Mouse (Mus musculus) liver, embryonic 16.5 days (tissue): ENCODE results near the gene Trim34b. TPM values are rescaled to one million over a fixed set of nuclear protein-coding genes. Genes with fewer than 3 reads are reported as not detected.
"Not testable (repeated sequence)": the region's sequence is repeated elsewhere in the genome, so short reads cannot be mapped to it uniquely, and the experiment has no call there.

Experiments
- ATAC-seq: fragments of 200-750 bp; cut with Nextera tagmentation; 2 replicates; pipeline ENCODE4 v1.8.0; 2017; ENCODE audit warnings: low read depth, mild to moderate bottlenecking, moderate number of reproducible peaks, moderate library complexity
- H3K27ac ChIP-seq: fragments of 300-500 bp; sonication (generic); 2 replicates; pipeline ENCODE4 v1.5.1; 2014; ENCODE audit warnings: mild to moderate bottlenecking, low read length
- H3K27me3 ChIP-seq: fragments of 300-500 bp; sonication (generic); 2 replicates; pipeline ENCODE4 v1.6.1; 2014; ENCODE audit warnings: low read depth, low read length, mixed read lengths; ENCODE audit not compliant: control insufficient read depth, insufficient read depth
- H3K36me3 ChIP-seq: fragments of 300-500 bp; sonication (generic); 2 replicates; pipeline ENCODE4 v1.6.1; 2014; ENCODE audit warnings: mild to moderate bottlenecking; ENCODE audit not compliant: control insufficient read depth, insufficient read depth
- H3K4me1 ChIP-seq: fragments of 300-500 bp; sonication (generic); 2 replicates; pipeline ENCODE4 v1.6.1; 2014; ENCODE audit warnings: low read depth, low read length, mixed read lengths; ENCODE audit not compliant: control insufficient read depth
- H3K4me2 ChIP-seq: fragments of 300-500 bp; sonication (generic); 2 replicates; pipeline ENCODE4 v1.6.1; 2014; ENCODE audit warnings: low read depth, low read length, mixed read lengths
- H3K4me3 ChIP-seq: fragments of 300-500 bp; sonication (generic); 2 replicates; pipeline ENCODE4 v1.5.1; 2014; ENCODE audit warnings: low read depth, mild to moderate bottlenecking, low read length
- H3K9ac ChIP-seq: fragments of 300-500 bp; sonication (generic); 2 replicates; pipeline ENCODE4 v1.6.1; 2014; ENCODE audit warnings: low read depth, low read length
- H3K9me3 ChIP-seq: fragments of 300-500 bp; sonication (generic); replicated peaks from 2 replicates; pipeline ENCODE4 v1.6.1; 2016; ENCODE audit warnings: low read length; ENCODE audit not compliant: control insufficient read depth
- WGBS: fragments of 180-500 bp; shearing (Covaris S2); extraction: QIAGEN DNeasy Blood & Tissue Kit; methylation state at CpG from one replicate; pipeline ENCODE4 v1.1.7; 2014; ENCODE audit not compliant: insufficient replicate concordance; 5-methylcytosine and 5-hydroxymethylcytosine counted together
- polyA plus RNA-seq: library from polyadenylated mRNA; unstranded; fragments of >200 nt; fragmentation: Nextera tagmentation; extraction: Ambion mirVana; gene quantifications from 2 replicates; pipeline ENCODE4 v1.2.1, GENCODE M21; 2015

The Trim34b gene
- polyA plus RNA-seq, 1 experiment from 2014 or later, result 0.13 TPM

DNA sequence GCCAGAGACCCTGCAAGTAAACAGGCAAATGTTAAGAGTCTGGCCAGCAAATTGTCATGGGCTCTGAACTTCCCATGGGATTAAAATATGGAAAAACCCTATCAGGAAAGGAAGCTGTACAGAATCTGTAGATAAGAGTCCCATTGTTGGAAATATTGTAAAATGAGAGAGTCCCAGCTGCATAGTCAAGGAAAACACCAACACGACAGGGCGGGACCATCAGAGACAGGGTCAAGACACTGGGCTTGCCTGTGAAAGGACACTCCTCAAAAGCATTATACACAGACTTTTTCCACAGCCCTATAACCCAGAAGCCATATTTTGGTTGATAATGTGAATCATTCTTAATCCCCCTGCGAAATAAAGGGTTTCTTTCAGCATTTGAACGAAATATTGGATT lies 11.5 kb downstream of the Trim34b start:
- not testable (repeated sequence) for H3K27ac ChIP-seq, H3K4me3 ChIP-seq, H3K4me1 ChIP-seq, H3K36me3 ChIP-seq, H3K27me3 ChIP-seq, H3K9me3 ChIP-seq, H3K9ac ChIP-seq, H3K4me2 ChIP-seq, ATAC-seq
- 60% methylated on average over 2 of the region's 4 CpGs for WGBS

- not testable (repeated sequence) for H3K27me3 ChIP-seq, H3K4me3 ChIP-seq, H3K4me1 ChIP-seq, H3K27ac ChIP-seq, H3K9me3 ChIP-seq, H3K9ac ChIP-seq, H3K36me3 ChIP-seq, H3K4me2 ChIP-seq, ATAC-seq
- WGBS, result 62% methylated on average over 4 of the region's 4 CpGs
These were observed 18.8 kb downstream of the Trim34b start for GRCm38 (mm10) chr7:104348043-104348442.

- ATAC-seq, result peak; percentile 99
- Histone ChIP-seq H3K4me2 (peak within 1 kb of the TSS; percentile 78), H3K27ac (peak within 1 kb of the TSS; percentile 74), H3K9me3 (no peaks in the 10 kb centered on the region), H3K4me3 (peak within 1 kb of the TSS; percentile 65), H3K4me1 (peaks cover 4% of the 10 kb centered on the region), H3K36me3 (no peaks in the 10 kb centered on the region), H3K27me3 (no peaks in the 10 kb centered on the region), H3K9ac (peak within 1 kb of the TSS; percentile 53; the same call in 1 of the 2 replicates)
- WGBS, result 3% methylated on average over 14 of the region's 14 CpGs
These were observed 23.7 kb downstream of the Trim34b start, which contains the start of gene Trim12c for GRCm38 (mm10) chr7:104352717-104353599. Gene Trim12c (minus strand): TSS chr7:104353362.

- Histone ChIP-seq H3K27ac (peak overlapping the region; percentile 29; the same call in 1 of the 2 replicates), H3K9ac (no peak overlapping the region), H3K27me3 (no peaks in the 10 kb centered on the region), H3K36me3 (no peaks in the 10 kb centered on the region), H3K9me3 (no peaks in the 10 kb centered on the region), H3K4me2 (peak overlapping the region; percentile 78), H3K4me3 (peak overlapping the region; percentile 65), H3K4me1 (peaks cover 4% of the 10 kb centered on the region)
- WGBS, result 59% methylated on average over 2 of the region's 2 CpGs
- no peak for ATAC-seq
These were observed 24.3 kb downstream of the Trim34b start for GRCm38 (mm10) chr7:104353600-104353967.

DNA sequence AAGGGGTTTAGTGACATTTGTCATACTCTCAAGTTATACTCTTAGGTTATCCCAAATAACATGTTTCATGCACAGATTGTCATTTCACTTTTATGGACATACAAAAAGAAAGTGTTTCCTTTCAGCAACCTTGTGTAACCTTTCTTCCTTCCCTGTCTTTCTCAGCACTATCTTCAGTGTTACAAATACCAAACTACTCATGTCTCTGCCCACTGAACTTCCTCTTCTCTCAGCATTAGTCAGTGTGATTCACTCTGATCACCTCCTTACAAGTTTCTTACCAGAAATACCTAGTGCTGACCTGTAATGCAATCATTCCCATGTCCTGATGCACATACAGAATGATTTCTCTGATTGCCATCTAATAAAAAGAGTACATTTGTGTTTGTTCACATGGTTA lies 37.1 kb downstream of the Trim34b start:
- Histone ChIP-seq H3K4me2 (no peak overlapping the region), H3K27ac (no peak overlapping the region), H3K4me3 (no peak overlapping the region), H3K9me3 (no peaks in the 10 kb centered on the region), H3K4me1 (no peaks in the 10 kb centered on the region), H3K27me3 (no peaks in the 10 kb centered on the region), H3K9ac (no peak overlapping the region), H3K36me3 (no peaks in the 10 kb centered on the region)
- no peak for ATAC-seq

- H3K27me3 ChIP-seq, result no peaks in the 10 kb centered on the region
- ATAC-seq, result peak; percentile 61
- H3K4me2 ChIP-seq, result no peak within 1 kb of the TSS
- H3K4me3 ChIP-seq, result no peak within 1 kb of the TSS
- WGBS, result 37% methylated on average over 1 of the region's 1 CpGs
- no peaks in the 10 kb centered on the region for H3K4me1 ChIP-seq
- H3K36me3 ChIP-seq, result no peaks in the 10 kb centered on the region
- no peak within 1 kb of the TSS for H3K9ac ChIP-seq
- H3K9me3 ChIP-seq, result no peaks in the 10 kb centered on the region
- peak within 1 kb of the TSS; percentile 53; the same call in 1 of the 2 replicates for H3K27ac ChIP-seq
These were observed 40.6 kb downstream of the Trim34b start, which contains the start of gene Trim30b for GRCm38 (mm10) chr7:104369736-104370414. Gene Trim30b (minus strand): TSS chr7:104369884.

Other genes starting within 250 kb of the Trim34b start
- not detected in 2 replicates for gene Olfr645, start 244.0 kb upstream of the Trim34b start, polyA plus RNA-seq
- gene Olfr646, start 224.6 kb upstream of the Trim34b start, polyA plus RNA-seq, result not detected in 2 replicates
- gene Ubqln5, start 199.6 kb upstream of the Trim34b start, polyA plus RNA-seq, result not detected in 2 replicates
- gene Olfr643, start 192.1 kb upstream of the Trim34b start, polyA plus RNA-seq, result not detected in 2 replicates
- not detected in 2 replicates for gene Ubqln3, start 186.2 kb upstream of the Trim34b start, polyA plus RNA-seq
- gene Ubqlnl, start 178.9 kb upstream of the Trim34b start, polyA plus RNA-seq, result not detected in 2 replicates
- gene Olfm5, start 164.6 kb upstream of the Trim34b start, polyA plus RNA-seq, result not detected in 2 replicates
- 0.04 and 0.05 TPM in 2 replicates for gene Olfr648, start 146.1 kb upstream of the Trim34b start, polyA plus RNA-seq
- not detected in 2 replicates for gene Olfr649, start 133.5 kb upstream of the Trim34b start, polyA plus RNA-seq
- gene Trim6, start 110.7 kb upstream of the Trim34b start, polyA plus RNA-seq, result 0.22 and 0.37 TPM in 2 replicates
- gene Trim34a, start 85.0 kb upstream of the Trim34b start, polyA plus RNA-seq, result 1.3 and 1.4 TPM in 2 replicates
- 0.33 and 0.43 TPM in 2 replicates for gene Trim5, start 41.4 kb upstream of the Trim34b start, polyA plus RNA-seq
- 2.8 and 3.0 TPM in 2 replicates for gene Trim12a, start 14.0 kb upstream of the Trim34b start, polyA plus RNA-seq
- 0.97 and 1.0 TPM in 2 replicates for gene Trim12c, start 23.9 kb downstream of the Trim34b start, polyA plus RNA-seq
- gene Trim30b, start 40.4 kb downstream of the Trim34b start, polyA plus RNA-seq, result 0.23 and 0.31 TPM in 2 replicates
- gene Trim30c, start 71.4 kb downstream of the Trim34b start, polyA plus RNA-seq, result 0.30 and 0.34 TPM in 2 replicates
- 2.3 and 2.6 TPM in 2 replicates for gene Trim30a, start 135.7 kb downstream of the Trim34b start, polyA plus RNA-seq
- gene Trim30d, start 178.4 kb downstream of the Trim34b start, polyA plus RNA-seq, result 0.72 and 0.78 TPM in 2 replicates
- gene Olfr651, start 220.7 kb downstream of the Trim34b start, polyA plus RNA-seq, result not detected in 2 replicates
- not detected in 2 replicates for gene Olfr652, start 231.4 kb downstream of the Trim34b start, polyA plus RNA-seq
- not detected in 2 replicates for gene Olfr653, start 247.8 kb downstream of the Trim34b start, polyA plus RNA-seq